Mouse (Mus musculus) midbrain, embryonic 11.5 days (tissue): ENCODE data around the gene Fam198b. TPM values are rescaled to one million over a fixed set of nuclear protein-coding genes. Genes with fewer than 3 reads are reported as not detected.
A peak's percentile ranks its signal among the peaks of the same experiment; 100 is the strongest.

Source experiments
- ATAC-seq: fragments of 200-750 bp; cut with Nextera tagmentation; 2 replicates; pipeline ENCODE4 v1.8.0; 2017; ENCODE audit warnings: moderate TSS enrichment, moderate library complexity; ENCODE audit not compliant: low FRiP score
- DNase-seq: peaks from one replicate; pipeline ENCODE4 v3.0.0; 2015; ENCODE audit warnings: low spot score; ENCODE audit errors: missing footprints
- H3K27ac ChIP-seq: fragments of 300-500 bp; sonication (generic); 2 replicates; pipeline ENCODE4 v1.5.1; 2014; ENCODE audit warnings: low read depth, low read length
- H3K27me3 ChIP-seq: fragments of 300-500 bp; sonication (generic); 2 replicates; pipeline ENCODE4 v1.6.1; 2014; ENCODE audit warnings: mild to moderate bottlenecking, low read length, moderate library complexity, mixed read lengths; ENCODE audit not compliant: control insufficient read depth, insufficient read depth
- H3K36me3 ChIP-seq: fragments of 300-500 bp; sonication (generic); 2 replicates; pipeline ENCODE4 v1.6.1; 2014; ENCODE audit warnings: mild to moderate bottlenecking, low read length, moderate library complexity, mixed read lengths; ENCODE audit not compliant: control insufficient read depth, insufficient read depth
- H3K4me1 ChIP-seq: fragments of 300-500 bp; sonication (generic); 2 replicates; pipeline ENCODE4 v1.6.1; 2014; ENCODE audit warnings: low read length; ENCODE audit not compliant: control insufficient read depth, insufficient read depth
- H3K4me2 ChIP-seq: fragments of 300-500 bp; sonication (generic); 2 replicates; pipeline ENCODE4 v1.6.1; 2014; ENCODE audit warnings: mild to moderate bottlenecking, moderate library complexity
- H3K4me3 ChIP-seq: fragments of 300-500 bp; sonication (generic); 2 replicates; pipeline ENCODE4 v1.5.1; 2014; ENCODE audit warnings: low read depth, low read length
- H3K9ac ChIP-seq: fragments of 300-500 bp; sonication (generic); 2 replicates; pipeline ENCODE4 v1.6.1; 2014; ENCODE audit warnings: low read length
- H3K9me3 ChIP-seq: fragments of 300-500 bp; sonication (generic); 2 replicates; pipeline ENCODE4 v1.6.1; 2016; ENCODE audit warnings: low read length; ENCODE audit not compliant: control insufficient read depth
- WGBS: fragments of 180-500 bp; shearing (Covaris S2); extraction: QIAGEN DNeasy Blood & Tissue Kit; methylation state at CpG from one replicate; pipeline ENCODE4 v1.1.7; 2014; 5-methylcytosine and 5-hydroxymethylcytosine counted together
- polyA plus RNA-seq: library from polyadenylated mRNA; unstranded; fragments of >200 nt; fragmentation: Nextera tagmentation; extraction: Ambion mirVana; gene quantifications from 2 replicates; pipeline ENCODE4 v1.2.1, GENCODE M21; 2014

The Fam198b gene
- polyA plus RNA-seq, 1 experiment from 2014 or later: 0.77 TPM

- H3K4me2 ChIP-seq: no peak overlapping the region
- no peak overlapping the region for H3K4me3 ChIP-seq
- no peaks in the 10 kb centered on the region for H3K9me3 ChIP-seq
- no peak overlapping the region for H3K27ac ChIP-seq
- 94% methylated on average over 5 of the region's 5 CpGs for WGBS
- DNase-seq: no peak
- ATAC-seq: no peak
- no peaks in the 10 kb centered on the region for H3K36me3 ChIP-seq
- no peak overlapping the region for H3K9ac ChIP-seq
- H3K4me1 ChIP-seq: peaks cover 5% of the 10 kb centered on the region
- H3K27me3 ChIP-seq: no peaks in the 10 kb centered on the region
These were observed 8.9 kb upstream of the Fam198b start for GRCm38 (mm10) chr3:79875471-79875870.

GRCm38 (mm10) chr3:79878350-79878749 is 6.0 kb upstream of the Fam198b start:
- H3K4me3 ChIP-seq: no peak overlapping the region
- H3K4me2 ChIP-seq: no peak overlapping the region
- no peaks in the 10 kb centered on the region for H3K36me3 ChIP-seq
- H3K27ac ChIP-seq: no peak overlapping the region
- DNase-seq (no peak), ATAC-seq (no peak)
- H3K4me1 ChIP-seq: peaks cover 5% of the 10 kb centered on the region
- H3K9me3 ChIP-seq: no peaks in the 10 kb centered on the region
- 82% methylated on average over 3 of the region's 3 CpGs for WGBS
- no peaks in the 10 kb centered on the region for H3K27me3 ChIP-seq
- H3K9ac ChIP-seq: no peak overlapping the region

DNA sequence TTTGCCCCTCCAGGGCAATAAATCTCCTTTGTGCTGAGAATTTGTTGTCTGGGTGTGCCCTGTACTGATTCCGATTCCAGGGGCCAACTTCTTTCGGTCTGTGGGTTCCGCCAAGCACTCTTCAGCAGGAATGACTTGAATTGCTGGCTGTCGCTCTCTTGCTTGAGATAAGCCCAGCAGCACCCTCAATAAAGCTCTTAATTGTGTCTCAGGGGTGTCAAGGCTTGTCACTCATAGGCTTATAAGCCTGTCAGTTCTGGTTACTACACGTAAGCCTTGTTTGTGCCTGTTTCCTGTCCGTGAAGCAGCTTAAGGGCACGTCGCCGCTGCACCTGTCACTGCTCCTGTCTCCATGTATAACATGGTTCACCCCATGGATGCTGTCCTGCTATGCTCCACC is 5.1 kb upstream of the Fam198b start:
- DNase-seq (no peak), ATAC-seq (peak; percentile 49; the same call in 1 of the 2 replicates)
- H3K4me3 ChIP-seq: no peak overlapping the region
- no peaks in the 10 kb centered on the region for H3K9me3 ChIP-seq
- H3K36me3 ChIP-seq: no peaks in the 10 kb centered on the region
- no peaks in the 10 kb centered on the region for H3K27me3 ChIP-seq
- no peak overlapping the region for H3K4me2 ChIP-seq
- no peak overlapping the region for H3K9ac ChIP-seq
- H3K27ac ChIP-seq: no peak overlapping the region
- WGBS: 46% methylated on average over 9 of the region's 9 CpGs
- peaks cover 5% of the 10 kb centered on the region for H3K4me1 ChIP-seq

- no peaks in the 10 kb centered on the region for H3K36me3 ChIP-seq
- no peak overlapping the region for H3K4me3 ChIP-seq
- no peak overlapping the region for H3K27ac ChIP-seq
- H3K27me3 ChIP-seq: no peaks in the 10 kb centered on the region
- no peak for DNase-seq
- no peak overlapping the region for H3K9ac ChIP-seq
- ATAC-seq: no peak
- no peaks in the 10 kb centered on the region for H3K9me3 ChIP-seq
- H3K4me1 ChIP-seq: peaks cover 5% of the 10 kb centered on the region
- WGBS: 56% methylated on average over 2 of the region's 2 CpGs
- no peak overlapping the region for H3K4me2 ChIP-seq
These were observed 2.7 kb upstream of the Fam198b start for GRCm38 (mm10) chr3:79881645-79882044.

- no peak overlapping the region for H3K4me3 ChIP-seq
- no peaks in the 10 kb centered on the region for H3K36me3 ChIP-seq
- peak; percentile 87 for DNase-seq
- H3K27me3 ChIP-seq: no peaks in the 10 kb centered on the region
- no peak overlapping the region for H3K27ac ChIP-seq
- ATAC-seq: peak; percentile 59; the same call in 1 of the 2 replicates
- no peaks in the 10 kb centered on the region for H3K9me3 ChIP-seq
- no peak overlapping the region for H3K9ac ChIP-seq
- WGBS: 44% methylated on average over 7 of the region's 7 CpGs
- H3K4me1 ChIP-seq: peaks cover 5% of the 10 kb centered on the region
- no peak overlapping the region for H3K4me2 ChIP-seq
These were observed 1.2 kb upstream of the Fam198b start for GRCm38 (mm10) chr3:79883092-79883491.

DNA sequence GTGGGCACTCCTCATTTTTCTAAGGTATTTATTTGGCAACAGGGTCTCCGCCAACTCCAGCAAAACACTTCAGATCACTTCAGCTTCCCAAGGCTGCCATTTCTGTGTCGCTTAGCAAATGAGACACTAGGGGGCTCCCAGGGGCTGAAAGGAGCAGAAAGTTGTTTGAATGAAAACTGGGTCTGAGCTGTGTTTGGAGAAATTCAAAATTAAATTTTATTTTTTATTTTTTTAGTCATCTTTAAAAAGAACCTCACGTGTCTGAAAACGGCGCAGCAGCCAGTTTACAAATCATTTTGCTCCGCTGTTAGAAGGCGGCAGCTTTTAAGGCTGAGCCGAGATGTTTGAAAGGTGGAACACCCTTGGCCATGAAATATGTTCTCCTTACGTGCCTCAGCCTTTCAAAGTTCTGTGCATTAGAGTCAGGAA is 442 bp downstream of the Fam198b start:
- no peak overlapping the region for H3K4me3 ChIP-seq
- H3K27me3 ChIP-seq: no peaks in the 10 kb centered on the region
- H3K36me3 ChIP-seq: no peaks in the 10 kb centered on the region
- no peak overlapping the region for H3K9ac ChIP-seq
- H3K9me3 ChIP-seq: no peaks in the 10 kb centered on the region
- ATAC-seq (0 out of 2 replicates have a peak, but pooled peaks have one; percentile 10), DNase-seq (peak; percentile 89)
- H3K4me1 ChIP-seq: no peaks in the 10 kb centered on the region
- H3K27ac ChIP-seq: no peak overlapping the region
- no peak overlapping the region for H3K4me2 ChIP-seq
- 53% methylated on average over 9 of the region's 9 CpGs for WGBS

GRCm38 (mm10) chr3:79885686-79886356 is 1.5 kb downstream of the Fam198b start:
- Histone ChIP-seq H3K4me2 (no peak overlapping the region), H3K9ac (no peak overlapping the region), H3K9me3 (no peaks in the 10 kb centered on the region), H3K4me1 (no peaks in the 10 kb centered on the region), H3K27ac (no peak overlapping the region), H3K27me3 (no peaks in the 10 kb centered on the region), H3K4me3 (no peak overlapping the region), H3K36me3 (no peaks in the 10 kb centered on the region)
- DNase-seq (no peak), ATAC-seq (no peak)
- WGBS: 82% methylated on average over 19 of the region's 19 CpGs

DNA sequence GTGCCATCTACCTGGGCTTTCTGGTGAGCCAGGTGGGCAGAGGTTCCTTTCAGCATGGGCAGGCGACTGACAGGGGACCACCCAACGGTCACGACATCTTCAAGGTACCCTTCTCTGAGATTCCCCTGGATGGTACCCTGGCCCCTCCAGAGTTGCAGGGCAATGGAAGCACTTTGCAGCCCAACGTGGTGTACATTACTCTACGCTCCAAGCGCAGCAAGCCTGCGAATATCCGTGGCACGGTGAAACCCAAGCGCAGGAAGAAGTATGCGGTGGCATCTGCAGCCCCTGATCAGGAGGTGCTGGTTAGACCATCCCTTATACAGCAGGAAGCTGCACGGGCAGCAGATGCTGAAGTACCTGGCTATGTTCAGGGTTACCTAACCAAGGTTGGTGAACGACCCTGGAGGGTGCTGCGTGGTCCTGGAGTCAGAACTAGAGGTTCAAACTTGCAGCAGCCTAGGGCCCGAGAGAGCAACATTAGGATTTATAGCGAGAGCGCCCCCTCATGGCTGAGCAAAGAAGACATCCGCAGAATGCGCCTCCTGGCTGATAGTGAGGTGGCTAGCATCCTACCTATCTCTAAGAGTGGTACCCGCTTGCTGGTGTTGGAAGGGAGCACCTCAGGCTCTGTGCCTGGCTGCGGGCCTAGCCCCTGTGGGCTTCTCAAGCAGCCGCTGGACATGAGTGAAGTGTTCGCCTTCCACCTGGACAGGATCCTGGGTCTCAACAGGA is 2.2 kb downstream of the Fam198b start:
- H3K9me3 ChIP-seq: no peaks in the 10 kb centered on the region
- H3K4me1 ChIP-seq: no peaks in the 10 kb centered on the region
- ATAC-seq: no peak
- H3K4me2 ChIP-seq: no peak overlapping the region
- no peak overlapping the region for H3K9ac ChIP-seq
- H3K27me3 ChIP-seq: no peaks in the 10 kb centered on the region
- no peaks in the 10 kb centered on the region for H3K36me3 ChIP-seq
- H3K4me3 ChIP-seq: no peak overlapping the region
- no peak for DNase-seq
- WGBS: 90% methylated on average over 23 of the region's 23 CpGs
- H3K27ac ChIP-seq: no peak overlapping the region

GRCm38 (mm10) chr3:79887161-79887855 is 3.0 kb downstream of the Fam198b start:
- Histone ChIP-seq H3K4me1 (no peaks in the 10 kb centered on the region), H3K9ac (no peak overlapping the region), H3K27me3 (no peaks in the 10 kb centered on the region), H3K27ac (no peak overlapping the region), H3K4me3 (no peak overlapping the region), H3K36me3 (no peaks in the 10 kb centered on the region), H3K9me3 (no peaks in the 10 kb centered on the region), H3K4me2 (no peak overlapping the region)
- 79% methylated on average over 8 of the region's 8 CpGs for WGBS
- no peak for DNase-seq
- no peak for ATAC-seq
